Mouse (Mus musculus): ENCODE measurements around the gene Pm20d1.

Gene Pm20d1

DNA sequence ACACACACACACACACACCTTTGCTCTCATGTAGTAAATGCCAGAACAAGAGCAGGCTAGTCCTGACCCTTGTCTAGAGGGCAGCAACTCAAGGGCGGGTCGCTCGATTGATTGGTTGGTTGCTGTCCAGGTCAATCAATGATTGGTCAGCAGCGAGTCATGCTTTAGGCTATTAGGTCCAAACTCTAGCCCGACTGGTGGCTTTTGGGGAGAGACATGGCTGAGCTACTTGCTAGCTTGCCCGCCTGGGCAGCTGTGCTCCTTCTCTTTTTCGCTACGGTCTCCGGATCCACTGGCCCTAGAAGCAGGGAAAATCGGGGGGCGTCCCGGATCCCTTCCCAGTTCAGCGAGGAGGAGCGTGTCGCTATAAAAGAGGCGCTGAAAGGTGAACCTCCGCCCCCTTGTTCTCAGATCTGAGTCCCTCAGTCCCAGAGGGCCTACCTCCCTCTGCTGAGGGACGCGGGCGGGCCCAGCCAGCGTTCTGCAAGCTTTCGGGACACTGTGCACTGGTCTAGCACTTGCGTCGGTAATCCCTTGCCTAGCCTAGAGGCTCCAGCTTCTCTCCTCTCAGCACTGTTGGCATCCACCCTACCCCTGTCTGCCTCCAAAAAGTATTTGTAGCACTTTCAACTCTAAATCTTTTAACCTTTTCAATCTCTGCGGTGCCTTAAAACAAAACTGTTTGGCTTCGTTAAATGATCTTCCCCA is at the start of gene Pm20d1:
Pm20d1 (plus strand) TSS at position 180 of the 708 bp plus-strand sequence.
- peak; percentile 11 for DNase-seq

GRCm38 (mm10) chr1:131747761-131748160 is 49.4 kb upstream of the Pm20d1 start:
- DNase-seq: no peak

- DNase-seq: no peak
Observed at GRCm38 (mm10) chr1:131748636-131749035, 48.5 kb upstream of the Pm20d1 start.

GRCm38 (mm10) chr1:131749706-131750545 is 47.3 kb upstream of the Pm20d1 start:
- DNase-seq: no peak

- no peak for DNase-seq
Observed at GRCm38 (mm10) chr1:131751181-131751890, 45.8 kb upstream of the Pm20d1 start.

- DNase-seq: no peak
Observed at GRCm38 (mm10) chr1:131751891-131752311, 45.3 kb upstream of the Pm20d1 start.

DNA sequence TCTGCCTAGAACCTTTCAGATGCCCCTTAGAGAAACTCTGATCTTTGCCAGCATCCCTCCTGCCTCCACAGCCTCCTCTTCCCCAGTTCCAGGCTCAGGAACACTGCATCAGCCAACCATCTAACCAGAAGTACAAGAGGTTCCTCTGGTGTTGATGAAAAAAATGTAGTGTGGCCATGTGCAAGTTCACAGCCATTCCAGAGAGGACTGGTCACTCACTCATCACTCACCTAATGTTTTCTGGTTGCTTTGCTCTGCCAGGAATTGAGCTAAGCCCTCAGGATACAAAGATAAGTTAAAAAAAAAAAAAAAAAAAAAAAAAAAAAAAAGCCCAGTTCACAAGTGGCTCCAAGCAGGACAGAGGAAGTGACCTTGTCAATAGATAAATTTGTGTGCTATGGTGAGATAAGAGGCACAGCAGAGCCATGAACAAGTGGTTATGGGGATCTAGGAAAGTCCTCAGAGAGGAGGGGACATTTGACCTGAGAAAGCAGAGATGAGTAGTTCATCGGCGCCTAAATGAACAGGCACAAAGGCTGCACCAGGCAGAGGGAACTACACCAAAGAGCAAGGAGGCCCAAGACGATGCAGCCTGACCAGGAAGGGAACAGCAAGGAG is 42.9 kb upstream of the Pm20d1 start:
- no peak for DNase-seq

DNA sequence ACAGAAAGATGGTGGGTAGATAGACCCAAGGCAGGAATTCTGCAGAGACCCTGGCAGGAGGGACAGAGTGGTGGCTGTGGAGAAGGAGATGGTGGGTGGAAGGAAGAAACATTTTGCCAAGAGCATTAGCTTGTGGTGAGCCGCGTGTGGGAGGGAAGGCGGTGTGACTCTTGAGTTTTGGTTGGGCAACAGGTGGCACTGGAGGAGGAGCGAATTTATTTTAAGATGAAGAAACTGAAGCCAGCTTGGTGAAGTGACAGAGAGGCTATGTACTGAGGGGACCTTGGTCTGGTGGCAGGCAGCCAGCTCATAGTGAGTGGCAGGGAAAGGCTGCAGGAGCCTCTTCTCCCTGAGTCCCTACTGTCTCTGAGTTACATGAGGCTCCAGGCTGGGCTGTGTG is 42.3 kb upstream of the Pm20d1 start:
- peak; percentile 62 for DNase-seq

- DNase-seq: no peak
Observed at GRCm38 (mm10) chr1:131757211-131757610, 40.0 kb upstream of the Pm20d1 start.

DNA sequence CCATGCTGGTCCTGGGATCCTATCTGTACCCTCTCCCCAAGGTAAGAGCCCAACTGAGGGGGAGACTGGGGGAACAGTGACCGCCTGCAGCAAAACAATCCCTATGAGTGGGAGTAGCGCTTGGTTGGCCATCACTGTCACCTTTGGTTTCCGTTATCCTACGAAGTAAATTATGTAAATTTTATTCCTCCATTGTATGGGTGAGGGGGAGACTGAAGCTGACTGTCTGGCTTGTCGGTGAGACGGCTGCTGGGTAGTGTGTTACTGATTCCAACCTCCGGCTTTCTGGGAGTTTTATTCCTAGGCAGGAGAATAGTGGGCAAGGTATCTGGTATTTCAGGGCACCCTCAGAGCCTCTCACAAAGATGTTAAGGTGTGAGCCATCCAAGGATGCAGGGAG is 38.4 kb upstream of the Pm20d1 start:
- no peak for DNase-seq

GRCm38 (mm10) chr1:131759667-131760427 is 37.3 kb upstream of the Pm20d1 start:
- no peak for DNase-seq

DNA sequence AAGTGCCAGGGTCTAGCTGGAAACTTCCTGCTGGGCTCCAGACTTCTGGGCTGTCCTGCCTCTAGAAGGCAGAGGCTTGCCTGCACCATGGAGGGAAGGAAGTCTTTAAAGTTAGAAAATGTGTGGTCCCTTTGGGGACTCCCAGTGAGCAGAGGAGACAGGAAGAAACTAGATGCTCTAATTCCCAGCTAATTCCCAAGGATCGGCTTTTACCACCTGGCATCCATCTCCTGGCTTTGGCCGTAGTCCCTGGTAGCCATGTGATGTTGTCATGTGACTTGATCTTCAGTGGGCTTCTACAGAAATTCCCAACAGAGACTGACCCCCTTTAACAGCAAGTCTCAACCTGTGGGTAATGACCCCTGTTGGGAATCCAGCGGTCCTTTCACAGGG is 36.8 kb upstream of the Pm20d1 start:
- no peak for DNase-seq

GRCm38 (mm10) chr1:131761079-131761831 is 35.9 kb upstream of the Pm20d1 start:
- DNase-seq: no peak

- DNase-seq: no peak
Observed at GRCm38 (mm10) chr1:131763683-131764082, 33.5 kb upstream of the Pm20d1 start.

DNA sequence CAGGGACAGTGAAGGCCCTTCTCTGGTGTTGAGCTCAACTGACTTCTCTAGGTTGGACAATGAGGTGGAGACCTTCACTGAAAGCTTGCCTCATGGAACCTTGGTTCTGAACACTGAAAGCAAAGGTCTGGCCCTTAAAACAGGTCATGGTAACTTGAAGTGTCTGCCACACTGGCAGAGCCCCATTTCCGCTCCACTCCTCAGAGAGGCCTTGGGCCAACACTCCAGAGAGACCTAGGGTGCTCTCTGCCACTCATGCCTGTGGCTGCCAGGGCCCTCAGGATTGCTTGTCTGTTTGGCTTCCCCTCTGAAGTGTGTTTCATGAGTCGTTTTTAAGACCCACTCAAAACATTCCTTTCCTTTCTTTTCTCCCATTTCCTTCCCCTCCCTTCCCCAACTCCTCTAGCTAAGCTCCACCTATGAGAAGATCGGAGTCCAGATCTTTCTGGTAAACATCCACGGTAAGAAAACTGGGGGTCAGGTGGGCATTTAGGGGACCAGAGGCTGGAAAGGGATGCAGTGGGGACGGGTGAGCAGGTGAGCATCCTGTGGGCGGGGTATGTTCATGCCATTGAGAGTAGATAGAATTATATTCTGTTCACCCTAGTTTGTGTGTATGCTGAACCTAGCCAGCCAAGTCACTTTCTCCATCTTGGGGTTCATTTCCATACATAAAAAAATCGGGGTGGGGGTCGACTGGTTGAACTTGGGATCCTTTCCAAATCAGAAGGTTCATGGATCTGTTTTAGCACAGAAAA is 32.4 kb upstream of the Pm20d1 start:
- DNase-seq: no peak

DNA sequence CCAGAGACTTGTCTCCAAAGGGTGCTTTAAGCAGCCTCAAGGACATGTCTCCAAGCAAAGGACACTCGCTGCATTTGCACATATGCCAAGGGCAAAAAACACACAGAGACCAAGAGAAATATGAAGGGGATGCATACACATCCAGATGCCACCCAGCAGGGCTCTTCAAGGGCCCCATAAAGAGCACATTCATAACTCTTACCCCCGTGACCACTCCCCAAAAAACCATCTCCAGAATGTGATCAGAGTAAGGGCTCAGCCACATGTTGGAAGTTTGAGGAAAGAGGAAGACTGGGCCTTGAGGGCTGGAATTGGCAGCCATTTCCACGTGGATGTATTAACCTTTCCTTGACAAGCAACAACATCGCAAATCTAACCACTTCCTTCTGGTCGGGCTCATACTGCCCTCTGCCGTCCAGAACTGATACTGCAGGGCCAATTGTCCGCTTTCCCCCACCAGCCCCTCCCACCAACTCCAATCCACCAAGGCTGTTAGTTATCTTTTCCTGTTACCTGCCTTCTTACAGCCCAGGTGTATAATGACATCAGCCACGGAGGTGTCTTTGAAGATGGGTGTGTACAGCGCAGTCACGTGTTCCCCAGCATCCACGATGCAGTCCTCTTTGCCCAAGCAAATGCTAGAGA is 31.7 kb upstream of the Pm20d1 start:
- peak; percentile 77 for DNase-seq

DNA sequence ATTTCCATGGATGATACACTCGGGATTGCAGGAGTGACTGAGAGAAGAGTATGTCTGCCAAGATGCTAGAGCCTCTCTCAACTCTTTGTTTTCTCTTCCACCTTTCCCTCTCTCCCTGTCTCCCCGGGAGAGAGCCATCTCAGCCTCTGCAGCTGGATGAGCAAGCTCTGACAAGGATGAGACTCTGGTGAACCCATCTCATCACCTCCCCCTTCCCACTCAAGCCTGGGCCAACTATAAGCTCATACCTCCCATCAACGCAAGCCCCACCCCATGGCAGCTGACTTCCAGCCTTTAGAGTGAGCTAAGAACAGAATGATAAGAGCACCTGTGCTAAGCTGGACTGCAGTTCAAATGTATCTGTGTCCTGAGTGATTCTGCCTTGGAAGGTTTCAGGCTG is 27.9 kb upstream of the Pm20d1 start:
- no peak for DNase-seq

GRCm38 (mm10) chr1:131770656-131771055 is 26.5 kb upstream of the Pm20d1 start:
- peak; percentile 74 for DNase-seq

- no peak for DNase-seq
Observed at GRCm38 (mm10) chr1:131771440-131771839, 25.7 kb upstream of the Pm20d1 start.

DNA sequence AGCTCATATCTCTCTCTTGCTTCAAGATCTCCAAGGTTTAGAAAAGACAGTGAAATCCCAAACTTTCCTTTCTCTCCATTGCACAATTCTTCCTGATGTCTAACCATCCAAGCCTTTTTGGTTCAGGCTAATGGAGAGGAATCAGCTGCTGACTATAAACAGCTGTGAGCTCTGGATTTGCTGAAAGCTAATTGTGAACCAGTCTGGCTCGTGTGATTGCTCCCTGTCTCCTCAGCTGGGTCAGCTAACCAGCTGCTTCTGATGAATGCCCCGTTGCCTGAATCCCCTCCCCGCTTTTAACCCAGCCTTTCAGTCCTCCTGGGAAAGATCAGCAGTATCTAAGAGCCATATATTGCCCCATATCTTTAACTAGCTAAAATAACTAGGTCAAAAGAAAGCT is 2.6 kb upstream of the Pm20d1 start:
- DNase-seq: no peak

Measured in right cerebral cortex, postnatal 14 days (tissue).